ENCODE assay signal across 12 mouse cellular contexts in the genomic region with DNA sequence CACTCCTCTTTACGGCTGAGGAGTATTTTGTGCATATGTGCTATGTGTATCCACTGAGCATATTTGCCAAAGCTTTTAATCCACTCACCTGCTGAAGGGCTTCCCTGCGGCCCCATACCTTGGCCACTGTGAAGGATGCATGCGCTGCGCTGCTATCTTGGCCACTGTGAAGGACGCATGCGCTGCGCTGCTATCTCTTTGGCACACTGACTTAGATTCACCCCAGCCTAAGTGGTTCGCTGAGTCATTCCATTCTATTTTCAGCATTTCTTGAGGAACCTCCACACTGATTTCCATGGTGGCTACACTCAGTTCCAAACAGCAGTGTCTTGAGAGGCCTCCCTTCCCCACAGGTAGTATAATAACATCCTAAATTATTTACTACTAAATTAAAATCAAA. TPM values are rescaled to one million over a fixed set of nuclear protein-coding genes. Genes with fewer than 3 reads are reported as not detected.
DNase-seq lines count a peak whose midpoint lies in the region; ATAC-seq and TF ChIP-seq lines count a peak whose summit lies in the region.
"Had no signal": no experiment of that assay in that cellular context is flagged by ENCODE, and none has a peak within 500 bp of the region (broad histone marks: within the 10 kb centered on the region; RNA-seq: fewer than 3 reads in every experiment).

No protein-coding gene starts in this region.

- H3K9ac ChIP-seq in liver, embryonic 12.5 days: no peak overlapping the region
- H3K9ac ChIP-seq: embryonic facial prominence, embryonic 15.5 days had no signal

- no peaks in the 10 kb centered on the region for H3K36me3 ChIP-seq in liver, embryonic 12.5 days
- H3K36me3 ChIP-seq in midbrain, embryonic 10.5 days: peaks cover 33% of the 10 kb centered on the region

- no peak overlapping the region for H3K4me2 ChIP-seq in liver, embryonic 12.5 days
- H3K4me2 ChIP-seq: embryonic facial prominence, embryonic 15.5 days; midbrain, embryonic 11.5 days had no signal

- H3K4me1 ChIP-seq in liver, embryonic 12.5 days: peaks cover 16% of the 10 kb centered on the region
- H3K4me1 ChIP-seq in midbrain, embryonic 10.5 days: 0 out of 2 replicates have a peak, but pooled peaks cover 5% of the 10 kb centered on the region
- H3K4me1 ChIP-seq: embryonic facial prominence, embryonic 15.5 days had no signal

- ATAC-seq in common myeloid progenitor, adult 5-6 weeks (replicated peaks; ENCODE audit: low read depth, poor library complexity, severe bottlenecking): peak; percentile 40; the same call in 1 of the 2 replicates
- peak; percentile 44; the same call in 1 of the 2 replicates for ATAC-seq in liver, embryonic 12.5 days
- ATAC-seq in activated CD4-positive, CD25-positive, alpha-beta regulatory T cell, adult 4 months: no peak

- H3K27me3 ChIP-seq in liver, embryonic 12.5 days (replicated peaks): no peaks in the 10 kb centered on the region
- H3K27me3 ChIP-seq in midbrain, embryonic 10.5 days (ENCODE audit: low read depth, poor library complexity, severe bottlenecking): no peaks in the 10 kb centered on the region
- H3K27me3 ChIP-seq: embryonic facial prominence, embryonic 15.5 days had no signal

- TF ChIP-seq CTCF in gastrocnemius, adult 2 months (IDR thresholded peaks at IDR 0.05): no peak

- H3K9me3 ChIP-seq in liver, embryonic 12.5 days (replicated peaks): no peaks in the 10 kb centered on the region
- H3K9me3 ChIP-seq in midbrain, embryonic 10.5 days (replicated peaks): no peaks in the 10 kb centered on the region
- H3K9me3 ChIP-seq: embryonic facial prominence, embryonic 15.5 days had no signal

- H3K27ac ChIP-seq in gastrocnemius, adult 2 months: no peak overlapping the region
- no peak overlapping the region for H3K27ac ChIP-seq in liver, embryonic 12.5 days
- H3K27ac ChIP-seq in midbrain, embryonic 10.5 days (replicated peaks): no peak overlapping the region
- H3K27ac ChIP-seq: embryonic facial prominence, embryonic 15.5 days had no signal

- DNase-seq in gastrocnemius, adult 2 months: peak; percentile 31
- no peak for DNase-seq in gastrocnemius, adult 8-10 months (ENCODE audit: low spot score in 2 of 2)
- peak; percentile 32 for DNase-seq in 3T3-L1 (ENCODE audit: low read depth, low spot score)
- no peak for DNase-seq in midbrain, embryonic 10.5 days (ENCODE audit: low spot score)
- no peak for DNase-seq in urinary bladder, postnatal 14 days (ENCODE audit: low spot score)
- DNase-seq: cerebellum, adult 8-10 months; gastrocnemius, postnatal 10 days had no signal

- WGBS in liver, embryonic 12.5 days (ENCODE audit: insufficient replicate concordance): 40% methylated on average over 8 of the region's 8 CpGs
- 96% methylated on average over 8 of the region's 8 CpGs for WGBS in midbrain, embryonic 10.5 days

- intact Hi-C loops in gastrocnemius, adult 2 months (cut with DNase I): loop anchor here (5.0 kb wide), 2 partner anchors 141 to 284 kb away; no protein-coding TSS in a partner anchor

- no peak overlapping the region; the same call in 1 of the 2 replicates for H3K4me3 ChIP-seq in gastrocnemius, adult 2 months
- no peak overlapping the region for H3K4me3 ChIP-seq in liver, embryonic 12.5 days
- no peak overlapping the region for H3K4me3 ChIP-seq in midbrain, embryonic 10.5 days
- H3K4me3 ChIP-seq: embryonic facial prominence, embryonic 15.5 days had no signal

RNA-seq across cellular contexts. Expression of a gene that starts 42.0 kb away (rescaled TPM):
- 1 to 10 TPM; 1.3 to 5.2 TPM for total RNA-seq in gastrocnemius, adult 2 months (2021)
- 1 to 10 TPM in 2 of 4 experiments, under 1 TPM in 2; 0.53 to 1.4 (median 1.2) TPM for total RNA-seq in gastrocnemius, adult 8-10 months (2022)
- total RNA-seq in common myeloid progenitor, adult 5-6 weeks (2017): 1.2 and 2.0 TPM in 2 replicates
- 29.2 and 30.5 TPM in 2 replicates for polyA plus RNA-seq in liver, embryonic 12.5 days (2016; fragmentation: Nextera tagmentation; extraction: Ambion mirVana)
- 127 and 148 TPM in 2 replicates for polyA plus RNA-seq in midbrain, embryonic 10.5 days (2016; fragmentation: Nextera tagmentation; extraction: Ambion mirVana)
- 1 to 10 TPM in 1 of 2 experiments, under 1 TPM in 1; 0.41 to 1.2 TPM for polyA plus RNA-seq in activated CD4-positive, CD25-positive, alpha-beta regulatory T cell, adult 4 months (2017; shearing (Covaris generic))

Comparison
In these comparisons a context has a peak if more than half of its experiments do, and no peak if none do; other contexts are left out.
1. DNase-seq: peak in gastrocnemius, adult 2 months (single experiment) and 3T3-L1 (single experiment); none in gastrocnemius, adult 8-10 months (0 of 2), midbrain, embryonic 10.5 days (single experiment) and urinary bladder, postnatal 14 days (single experiment).